Mouse (Mus musculus) C2C12 (cell line): ENCODE results near the gene Cast.

Source experiments
- CTCF ChIP-seq: IDR thresholded peaks from one replicate; pipeline ENCODE4 v1.5.1; 2011; ENCODE audit not compliant: control insufficient read depth, insufficient read depth, insufficient read length
- MAX ChIP-seq: IDR thresholded peaks from one replicate; pipeline ENCODE4 v1.6.1; 2011; ENCODE audit warnings: mild to moderate bottlenecking, control low read depth
- MYOD1 ChIP-seq: IDR thresholded peaks from one replicate; pipeline ENCODE4 v1.6.1; 2011; ENCODE audit warnings: low read depth; ENCODE audit not compliant: control insufficient read depth, insufficient read length
- MYOG ChIP-seq: IDR thresholded peaks from one replicate; pipeline ENCODE4 v1.6.1; 2011; ENCODE audit not compliant: control insufficient read depth, insufficient read length; ENCODE audit errors: extremely low read depth
- USF1 ChIP-seq: IDR thresholded peaks from one replicate; pipeline ENCODE4 v1.6.1; 2011; ENCODE audit warnings: low read depth, mild to moderate bottlenecking, control low read depth, moderate library complexity

GRCm38 (mm10) chr13:74743219-74743618, 65.4 kb downstream of the Cast start:
- TF ChIP-seq CTCF, result no peak
- TF ChIP-seq MAX, result no peak
- TF ChIP-seq USF1, result no peak
- no peak for TF ChIP-seq MYOG
- no peak for TF ChIP-seq MYOD1
